Mouse (Mus musculus): ENCODE measurements around the gene Lsm6.
A peak's percentile ranks its signal among the peaks of the same experiment; 100 is the strongest.
"Not testable (repeated sequence)": the region's sequence is repeated elsewhere in the genome, so short reads cannot be mapped to it uniquely, and the experiment has no call there.

Lsm6 gene

DNA sequence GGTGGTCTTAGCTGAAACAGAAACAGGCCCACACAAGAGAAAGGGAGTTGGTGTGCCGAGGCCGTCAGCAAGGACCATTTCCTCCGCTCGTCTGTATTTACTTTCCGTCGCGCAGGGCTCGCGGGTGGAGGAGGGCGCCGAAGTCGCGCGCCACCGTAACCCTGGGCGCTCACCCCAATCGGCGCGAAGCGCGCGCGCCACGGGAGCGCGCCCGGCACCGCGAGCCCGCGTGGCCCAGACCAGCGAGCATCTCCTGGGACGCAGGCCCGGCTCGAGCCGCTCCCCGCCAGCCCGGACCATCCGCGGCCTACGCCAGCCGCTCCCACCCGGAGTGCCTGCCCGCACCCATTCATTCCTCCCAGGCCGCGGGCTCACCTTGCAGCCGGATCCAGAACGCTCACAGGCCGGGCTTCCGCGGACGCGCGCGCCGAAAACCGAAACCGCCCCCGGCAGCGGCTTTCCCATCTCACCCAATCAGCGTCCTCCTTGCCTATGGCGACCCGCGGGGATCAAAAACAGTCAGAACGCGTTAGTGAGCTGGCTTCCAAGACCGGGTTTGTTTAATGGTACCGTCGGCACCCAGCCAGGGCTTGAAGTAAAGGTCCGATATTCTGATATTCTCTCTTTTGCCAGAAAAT lies at the start of gene Lsm6:
Gene Lsm6, minus strand, starts transcription at position 468 of the 638 bp plus-strand sequence.
- DNase-seq (ENCODE audit: extremely low spot score, low read depth, low spot score): peak; percentile 92

- no peak for DNase-seq (ENCODE audit: extremely low spot score, low read depth, low spot score)
These were observed 46.1 kb upstream of the Lsm6 start for GRCm38 (mm10) chr8:78867036-78867435.

DNA sequence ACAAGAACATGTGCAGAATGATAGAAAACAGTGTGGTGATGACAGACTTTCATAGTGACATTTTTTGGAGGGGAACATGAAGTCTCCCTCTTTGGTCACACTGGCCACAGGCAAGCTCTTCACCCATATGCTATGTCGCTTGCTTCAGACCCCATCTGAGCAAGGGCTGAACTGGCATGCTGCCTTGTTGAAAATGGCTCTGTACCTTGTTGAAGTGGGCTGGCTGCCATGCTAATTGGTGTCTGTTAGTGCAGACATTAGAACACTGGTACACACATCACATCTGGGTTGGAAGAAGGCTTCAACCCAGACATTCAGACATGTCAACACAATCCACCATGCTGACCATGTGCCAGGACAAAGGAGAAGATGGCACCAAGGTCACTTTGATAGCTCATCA lies 42.1 kb upstream of the Lsm6 start:
- no peak for DNase-seq (ENCODE audit: extremely low spot score, low read depth, low spot score)

DNA sequence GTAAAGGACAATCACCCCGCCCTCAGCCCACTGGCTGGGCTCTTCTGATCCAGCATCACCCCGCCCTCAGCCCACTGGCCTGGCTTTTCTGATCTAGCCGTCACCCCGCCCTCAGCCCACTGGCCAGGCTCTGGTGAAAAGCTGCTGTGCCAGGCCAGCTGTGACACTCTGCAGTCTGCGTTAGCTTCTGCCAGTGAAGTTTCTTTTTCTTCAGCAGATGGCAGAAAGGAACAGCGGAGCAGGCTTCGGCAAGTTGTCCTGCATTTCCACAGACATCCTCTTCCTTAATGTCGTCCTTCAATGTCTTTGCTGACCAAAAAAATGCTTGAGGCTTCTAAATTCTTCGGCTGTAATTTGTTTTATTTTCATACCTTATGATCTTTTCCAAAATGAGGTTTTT lies 41.1 kb upstream of the Lsm6 start:
- no peak for DNase-seq (ENCODE audit: extremely low spot score, low read depth, low spot score)

DNA sequence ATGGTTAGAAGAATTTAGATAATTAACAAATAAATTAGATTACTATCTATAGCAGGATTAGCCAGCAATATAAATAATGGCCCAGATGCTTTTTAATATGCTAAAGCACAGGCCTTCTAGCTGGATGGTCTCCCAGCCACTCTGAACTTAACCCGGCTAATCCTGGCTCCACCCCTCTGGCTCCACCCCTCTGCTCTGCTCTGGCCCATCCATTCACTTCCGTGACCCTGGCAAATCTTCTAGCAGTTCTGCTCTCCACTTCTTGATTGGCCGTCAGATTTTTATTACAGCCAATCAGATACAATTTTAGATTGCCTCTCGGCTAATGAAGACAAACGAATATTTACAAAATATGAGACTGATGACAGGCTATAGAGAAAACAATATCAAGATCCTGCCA lies 39.8 kb upstream of the Lsm6 start:
- DNase-seq (ENCODE audit: extremely low spot score, low read depth, low spot score): no peak

- DNase-seq (ENCODE audit: extremely low spot score, low read depth, low spot score): no peak
These were observed 36.5 kb upstream of the Lsm6 start for GRCm38 (mm10) chr8:78857421-78857820.

GRCm38 (mm10) chr8:78852279-78852678 lies 31.3 kb upstream of the Lsm6 start:
- DNase-seq (ENCODE audit: extremely low spot score, low read depth, low spot score): no peak

- DNase-seq (ENCODE audit: extremely low spot score, low read depth, low spot score): no peak
These were observed 26.3 kb upstream of the Lsm6 start for GRCm38 (mm10) chr8:78847240-78847639.

- no peak for DNase-seq (ENCODE audit: extremely low spot score, low read depth, low spot score)
These were observed 23.6 kb upstream of the Lsm6 start for GRCm38 (mm10) chr8:78844559-78844958.

DNA sequence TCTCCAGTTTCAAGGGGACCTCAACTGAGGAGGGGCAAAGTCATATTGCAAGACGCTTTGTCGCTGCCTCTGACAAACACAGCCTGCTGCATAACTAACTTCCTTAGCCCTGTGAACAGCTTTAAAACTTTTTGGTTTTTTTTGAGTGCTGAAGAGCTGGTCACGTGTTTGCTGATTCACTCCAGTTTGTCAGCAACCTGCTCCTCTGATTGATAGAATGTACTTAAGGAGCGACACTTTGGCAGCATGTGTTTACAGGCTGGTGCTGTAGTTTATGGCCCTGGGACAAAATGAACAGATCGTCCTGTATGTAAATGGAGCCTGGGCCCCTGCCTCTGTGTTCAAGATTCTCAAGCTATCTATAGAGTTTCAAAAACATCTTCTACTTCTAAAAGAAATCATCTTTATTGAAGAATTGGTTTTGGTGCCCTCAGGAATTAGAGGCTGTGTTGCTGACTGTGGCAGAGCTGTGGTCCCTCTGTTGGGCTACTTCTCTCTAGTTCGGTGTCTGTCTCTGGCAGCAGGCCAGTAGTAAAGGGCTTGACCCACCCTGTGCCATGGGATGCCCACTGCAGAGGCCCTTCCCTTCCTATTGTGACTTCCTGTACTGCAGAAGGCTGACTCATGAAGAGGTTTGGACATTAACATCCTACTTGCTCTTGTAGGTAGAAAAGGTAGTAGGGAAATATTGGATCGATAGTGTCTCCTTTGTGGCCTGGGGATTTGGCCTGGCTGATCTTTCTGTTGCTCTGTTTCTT lies 17.9 kb upstream of the Lsm6 start:
- no peak for DNase-seq (ENCODE audit: extremely low spot score, low read depth, low spot score)

DNA sequence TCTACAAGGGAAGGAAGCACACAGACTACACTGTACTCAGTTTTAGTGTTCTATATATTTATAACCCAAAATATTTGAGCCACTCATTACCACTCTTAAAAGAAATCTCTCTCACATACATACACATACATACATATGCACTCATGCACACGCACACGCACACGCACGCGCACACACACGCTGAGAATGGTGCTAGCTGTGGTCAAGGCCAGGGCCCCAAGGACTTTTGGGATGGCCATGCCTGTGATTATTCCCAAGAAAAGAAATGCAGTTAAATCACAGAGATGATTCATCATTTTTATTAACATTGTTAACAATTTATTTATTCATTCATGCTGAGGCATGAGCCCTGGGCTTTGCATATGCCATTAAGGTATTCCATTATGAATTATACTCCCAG lies 15.2 kb upstream of the Lsm6 start:
- DNase-seq (ENCODE audit: extremely low spot score, low read depth, low spot score): no peak

DNA sequence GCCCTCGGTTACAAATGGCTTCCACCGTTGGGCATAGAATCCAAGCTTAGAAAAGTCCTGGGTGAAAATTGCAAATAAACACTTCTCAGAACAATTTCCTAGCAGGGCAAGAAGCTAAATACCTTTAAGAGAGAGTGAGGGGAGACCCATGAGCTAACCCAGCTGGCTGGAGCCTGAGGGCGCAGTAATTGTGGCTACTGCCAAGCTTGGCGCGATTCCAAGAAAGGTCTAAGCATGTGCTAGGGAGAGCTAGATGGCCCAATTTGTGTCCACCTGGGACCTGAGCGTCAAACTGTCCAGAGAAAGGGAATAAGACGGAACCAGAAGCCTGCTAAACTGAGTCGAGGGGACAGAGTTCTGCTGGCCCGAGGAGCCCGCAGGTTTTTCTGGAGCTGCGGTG lies 7.5 kb upstream of the Lsm6 start:
- no peak for DNase-seq (ENCODE audit: extremely low spot score, low read depth, low spot score)

GRCm38 (mm10) chr8:78824515-78824914 lies 3.6 kb upstream of the Lsm6 start:
- DNase-seq (ENCODE audit: extremely low spot score, low read depth, low spot score): no peak

GRCm38 (mm10) chr8:78819973-78820372 lies 967 bp downstream of the Lsm6 start:
- not testable (repeated sequence) for DNase-seq (ENCODE audit: extremely low spot score, low read depth, low spot score)

GRCm38 (mm10) chr8:78814743-78815142 lies 6.2 kb downstream of the Lsm6 start:
- no peak for DNase-seq (ENCODE audit: extremely low spot score, low read depth, low spot score)

- DNase-seq (ENCODE audit: extremely low spot score, low read depth, low spot score): no peak
These were observed 7.9 kb downstream of the Lsm6 start for GRCm38 (mm10) chr8:78813021-78813420.

DNA sequence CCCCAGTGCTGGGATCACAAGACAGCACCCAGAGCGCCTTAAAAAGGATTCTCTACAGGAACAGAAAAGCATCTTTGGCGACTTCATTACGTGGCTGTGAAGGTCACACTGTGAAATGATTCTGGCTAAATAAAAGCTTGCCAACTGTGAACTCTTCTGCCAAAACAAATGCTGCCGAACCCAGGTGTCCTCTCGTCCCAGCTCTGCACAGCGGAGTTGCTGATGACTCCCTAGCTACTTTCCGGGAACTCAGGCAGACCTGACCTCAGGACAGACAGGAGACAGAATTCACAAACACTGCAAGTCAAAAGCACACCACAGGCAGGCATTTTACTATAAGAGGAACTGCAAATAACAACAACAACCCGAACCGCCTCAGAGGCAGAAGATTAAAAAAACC lies 8.5 kb downstream of the Lsm6 start:
- no peak for DNase-seq (ENCODE audit: extremely low spot score, low read depth, low spot score)

- DNase-seq (ENCODE audit: extremely low spot score, low read depth, low spot score): no peak
These were observed 9.2 kb downstream of the Lsm6 start for GRCm38 (mm10) chr8:78811748-78812147.

- no peak for DNase-seq (ENCODE audit: extremely low spot score, low read depth, low spot score)
These were observed 10.7 kb downstream of the Lsm6 start for GRCm38 (mm10) chr8:78810207-78810675.

DNA sequence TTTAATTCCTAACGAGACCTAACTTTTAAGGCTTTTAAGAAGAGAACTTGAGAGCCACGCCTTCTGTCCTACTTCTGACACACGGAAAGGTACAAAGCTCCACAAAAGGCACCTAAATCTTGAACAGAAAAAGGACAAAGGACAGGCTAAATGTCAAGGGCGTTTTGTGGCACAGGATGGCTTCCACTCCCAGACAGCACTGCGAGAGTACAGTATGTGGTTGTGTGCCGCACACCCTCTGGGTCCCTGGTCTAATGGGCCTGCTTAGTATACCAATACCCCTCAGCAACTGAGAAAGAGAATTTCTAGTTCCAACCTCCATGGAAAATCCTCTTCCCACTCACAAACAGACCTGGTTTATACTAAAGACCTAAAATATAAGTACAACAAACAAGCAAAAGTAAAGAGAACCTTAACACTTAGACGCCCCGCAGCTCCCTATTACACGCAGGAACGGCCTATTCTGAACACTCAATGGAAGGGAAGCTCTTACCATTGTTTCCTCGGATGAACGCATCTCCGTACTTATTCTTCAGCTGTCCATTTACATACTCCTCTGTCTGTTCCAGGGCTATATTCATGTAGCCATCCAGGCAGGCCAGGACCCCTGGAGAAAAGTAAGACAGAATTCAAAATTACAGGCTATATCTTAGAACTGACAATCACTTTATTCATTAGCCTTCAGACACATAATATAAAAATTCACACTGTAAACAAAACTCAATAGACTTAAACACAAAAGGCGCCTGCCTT lies 11.3 kb downstream of the Lsm6 start:
- no peak for DNase-seq (ENCODE audit: extremely low spot score, low read depth, low spot score)

DNA sequence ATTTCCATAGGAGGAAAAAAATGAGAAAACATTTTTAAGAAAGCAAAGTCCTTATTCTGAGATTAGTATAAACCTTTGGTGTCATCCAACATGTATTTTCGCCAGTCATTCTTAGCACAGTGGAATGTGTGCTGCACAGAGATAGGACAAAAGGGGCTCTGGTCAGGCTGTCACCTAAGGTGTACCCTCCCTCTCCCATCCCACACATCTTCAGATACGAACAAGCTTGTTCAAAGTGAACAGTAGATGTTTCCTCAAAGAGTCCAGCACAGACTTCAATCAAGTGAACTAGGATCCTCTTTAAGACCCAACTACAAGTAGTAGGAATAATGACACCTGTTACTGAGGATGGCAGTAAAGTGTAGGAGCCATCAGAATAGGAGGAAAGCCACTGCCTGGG lies 12.1 kb downstream of the Lsm6 start:
- no peak for DNase-seq (ENCODE audit: extremely low spot score, low read depth, low spot score)

GRCm38 (mm10) chr8:78808439-78808838 lies 12.5 kb downstream of the Lsm6 start:
- DNase-seq (ENCODE audit: extremely low spot score, low read depth, low spot score): no peak

All from hindlimb bud, embryonic 11.5 days (tissue).